Mouse (Mus musculus): Measurements from ENCODE around the gene Fto. TPM values are rescaled to one million over a fixed set of nuclear protein-coding genes. Genes with fewer than 3 reads are reported as not detected.

Fto gene
- polyA plus RNA-seq, 1 experiment, result 112 TPM

DNA sequence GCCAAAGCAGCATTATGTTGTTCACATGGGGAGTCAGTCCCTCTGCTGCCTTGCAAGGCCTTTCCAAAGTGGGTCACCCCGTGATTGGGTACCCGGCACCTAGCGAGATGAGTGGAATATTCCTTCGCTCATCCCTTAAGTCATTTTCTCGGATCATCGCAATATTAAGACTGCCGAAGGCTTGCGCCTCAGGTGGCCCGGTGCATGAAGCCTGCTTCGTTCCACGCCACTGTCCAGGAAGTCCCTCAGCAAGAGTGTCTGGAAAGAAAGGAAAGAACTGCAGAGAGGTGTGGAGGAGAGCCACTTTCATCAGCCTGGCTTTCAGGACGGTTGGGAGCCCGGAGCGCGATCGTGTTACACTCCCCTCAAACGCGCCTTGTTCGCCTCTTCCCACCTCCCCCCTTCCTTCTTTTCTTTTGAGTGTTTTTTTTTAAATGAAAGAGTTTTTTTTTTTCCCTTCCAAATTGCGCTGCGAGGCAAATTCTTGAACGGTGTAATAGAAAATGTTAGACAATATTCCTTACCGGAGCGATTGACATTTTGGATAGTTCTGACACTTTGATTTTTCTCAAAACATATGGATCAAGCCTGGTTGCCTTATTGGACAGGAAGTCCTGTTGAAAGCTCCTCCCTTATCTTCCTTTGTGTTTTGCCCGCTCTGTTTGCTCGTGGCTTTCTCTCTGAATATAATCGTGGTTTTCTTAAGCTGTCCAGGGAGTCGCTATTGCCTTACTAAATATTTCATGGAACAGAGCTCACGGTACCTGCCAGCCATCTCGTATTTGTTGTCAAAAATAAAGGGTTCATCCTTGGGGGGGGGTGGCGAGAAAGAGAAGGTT lies 399.6 kb downstream of the Fto start:
- peak in 1 of 2 experiments; percentile 2 for DNase-seq (ENCODE audit: extremely low spot score in 1 of 2, low spot score in 1 of 2)

DNA sequence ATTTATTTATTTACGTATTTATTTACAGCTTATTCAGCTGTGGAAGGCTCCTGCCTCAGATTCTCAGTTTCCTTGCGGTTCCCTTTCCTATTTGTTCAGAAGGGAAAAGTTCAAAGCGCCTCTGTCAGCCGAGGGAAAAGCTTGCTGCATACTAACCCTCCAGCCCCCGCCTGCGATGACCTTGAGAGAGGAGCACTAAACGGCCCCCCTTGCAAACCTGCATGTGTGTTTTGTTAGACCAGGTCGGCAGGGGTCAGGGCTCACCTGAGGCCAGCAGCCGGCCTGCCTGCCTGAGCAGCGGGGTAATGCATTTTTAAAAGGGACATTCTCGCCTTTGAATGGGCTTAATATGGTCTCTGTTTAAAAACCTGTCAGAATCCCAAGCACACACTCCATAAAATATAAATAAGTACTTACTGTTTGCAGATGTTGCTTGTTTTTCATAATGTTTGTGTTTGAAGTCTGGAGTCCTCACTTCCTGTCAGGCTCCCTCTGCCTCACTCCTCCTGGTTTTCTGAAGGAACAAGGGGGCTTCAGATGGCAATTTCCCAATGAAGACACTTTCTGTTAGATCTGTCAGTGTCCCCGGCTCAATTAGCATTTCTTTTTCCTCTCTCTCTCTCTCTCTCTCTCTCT lies 400.5 kb downstream of the Fto start:
- DNase-seq (ENCODE audit: extremely low spot score in 1 of 2, low spot score in 1 of 2), result no peak

DNA sequence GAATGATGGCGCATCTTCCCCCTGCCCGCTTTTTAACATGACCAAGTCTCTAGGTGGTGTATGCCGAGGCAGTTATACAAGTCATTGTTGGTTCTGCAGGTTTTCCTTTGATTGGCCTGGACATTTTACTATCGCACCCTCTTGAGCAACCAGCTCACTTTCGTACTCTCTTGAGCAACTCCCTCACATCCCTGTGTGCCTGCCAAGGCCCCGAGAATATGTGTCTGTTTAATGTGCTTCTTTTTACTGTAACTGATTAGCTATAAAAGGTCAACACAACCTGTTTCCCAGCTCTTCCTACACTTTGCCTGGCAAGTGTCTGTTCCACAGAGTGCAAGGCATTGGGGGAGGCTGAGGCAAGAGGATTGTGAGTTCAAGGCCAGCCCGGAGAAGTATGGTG lies 401.4 kb downstream of the Fto start:
- no peak for DNase-seq (ENCODE audit: extremely low spot score in 1 of 2, low spot score in 1 of 2)

DNA sequence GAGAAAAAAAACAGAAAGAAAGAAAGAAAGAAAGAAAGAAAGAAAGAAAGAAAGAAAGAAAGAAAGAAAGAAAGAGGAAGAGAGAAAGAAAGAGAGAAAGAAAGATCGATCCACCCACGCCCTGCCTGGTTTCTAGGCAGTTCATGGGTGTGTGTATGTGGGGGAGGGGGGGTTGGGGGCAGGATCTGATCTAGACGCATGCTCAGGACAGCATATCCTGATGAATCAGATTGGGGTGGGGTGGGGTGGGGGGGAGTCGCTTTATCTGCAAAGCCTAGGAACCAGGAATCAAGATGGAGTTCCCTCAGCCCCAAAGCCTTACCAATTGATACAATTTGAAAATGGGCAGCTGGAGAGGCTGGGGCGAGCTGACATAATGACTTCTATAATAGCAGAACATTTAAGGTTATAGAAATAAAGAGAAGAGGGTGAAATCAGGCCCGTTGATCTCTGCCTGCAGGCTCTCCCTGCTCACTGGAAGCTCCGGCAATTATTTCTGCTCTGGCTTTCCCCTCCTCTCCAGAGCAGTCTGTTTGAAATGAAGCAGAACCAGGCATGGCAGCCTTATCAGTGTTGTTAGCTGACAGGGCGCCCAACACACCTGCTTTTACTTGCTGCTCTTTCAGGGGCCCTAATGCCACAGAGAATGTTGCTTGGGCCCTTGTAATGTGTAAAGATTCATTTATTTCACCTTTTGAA lies 402.2 kb downstream of the Fto start:
- no peak for DNase-seq (ENCODE audit: extremely low spot score in 1 of 2, low spot score in 1 of 2)

Other genes starting within 250 kb of the Fto start
- gene Rbl2, start 243.5 kb upstream of the Fto start, polyA plus RNA-seq (2012; rRNA removed), result 31.2 and 38.5 TPM in 2 replicates
- 106 and 108 TPM in 2 replicates for gene Aktip, start 113.5 kb upstream of the Fto start, polyA plus RNA-seq (2012; rRNA removed)
- 7.2 and 8.9 TPM in 2 replicates for gene Rpgrip1l, start 263 bp upstream of the Fto start, polyA plus RNA-seq (2012; rRNA removed)